Mouse (Mus musculus): ENCODE data around the gene Mob3b.

DNA sequence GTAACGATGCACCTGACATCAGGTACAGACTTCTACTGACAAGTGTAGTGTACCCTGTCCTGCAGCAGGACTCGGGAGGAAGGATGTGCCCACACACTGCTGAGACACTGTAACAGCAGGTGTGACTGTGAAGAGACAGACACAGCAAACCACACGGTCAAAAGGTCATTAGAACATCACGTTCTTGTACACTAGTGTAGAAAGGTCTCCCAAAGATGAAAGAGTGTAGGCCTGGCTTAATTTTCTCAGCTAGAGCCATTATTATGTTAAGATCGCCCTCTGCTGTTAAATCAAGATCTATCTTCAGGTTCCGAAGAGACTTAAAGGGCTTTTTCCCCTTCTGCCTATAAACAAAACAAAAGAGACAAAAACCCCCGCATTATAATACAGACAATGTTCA, 35.4 kb upstream of the Mob3b start:
- no peak for TF ChIP-seq CTCF (IDR thresholded peaks at IDR 0.05; ENCODE audit: low read depth, low read length)
- TF ChIP-seq POLR2A (IDR thresholded peaks at IDR 0.05; ENCODE audit: extremely low read depth, insufficient read depth, low read length), result no peak

Measured in liver, adult 2 months (tissue).